Mouse (Mus musculus) frontal cortex, postnatal 14 days (tissue): ENCODE measurements around the gene Hdgfl2.
"Not testable (repeated sequence)": the region's sequence is repeated elsewhere in the genome, so short reads cannot be mapped to it uniquely, and the experiment has no call there.

Experiments
- DNase-seq, 2 experiments: peaks; one replicate each; pipeline ENCODE4 v3.0.0; 2022; ENCODE audit warnings: low spot score in 2 of 2

The Hdgfl2 gene

DNA sequence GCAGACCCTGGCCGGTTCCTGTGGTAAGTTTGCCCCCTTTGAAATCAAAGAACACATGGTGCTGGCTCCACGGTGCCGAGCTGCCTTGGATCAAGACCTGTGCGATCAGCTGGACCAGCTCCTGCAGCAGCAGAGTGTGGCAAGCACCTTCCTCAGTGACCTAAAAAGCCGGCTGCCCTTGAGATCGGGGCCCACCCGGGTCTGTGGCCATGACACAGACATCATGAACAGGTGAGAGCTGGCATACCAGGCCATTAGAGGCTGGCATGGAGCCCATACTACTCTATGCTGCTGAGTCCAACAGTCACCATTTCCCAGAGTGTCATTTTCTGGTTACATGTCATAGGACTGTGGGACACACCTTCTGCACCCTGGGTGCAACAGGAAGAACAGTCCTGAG, 17.4 kb upstream of the Hdgfl2 start:
- no peak for DNase-seq

- not testable (repeated sequence) for DNase-seq
Measured at GRCm38 (mm10) chr17:56065715-56066114, 13.7 kb upstream of the Hdgfl2 start.

- DNase-seq: no peak
Measured at GRCm38 (mm10) chr17:56066451-56066850, 13.0 kb upstream of the Hdgfl2 start.

DNA sequence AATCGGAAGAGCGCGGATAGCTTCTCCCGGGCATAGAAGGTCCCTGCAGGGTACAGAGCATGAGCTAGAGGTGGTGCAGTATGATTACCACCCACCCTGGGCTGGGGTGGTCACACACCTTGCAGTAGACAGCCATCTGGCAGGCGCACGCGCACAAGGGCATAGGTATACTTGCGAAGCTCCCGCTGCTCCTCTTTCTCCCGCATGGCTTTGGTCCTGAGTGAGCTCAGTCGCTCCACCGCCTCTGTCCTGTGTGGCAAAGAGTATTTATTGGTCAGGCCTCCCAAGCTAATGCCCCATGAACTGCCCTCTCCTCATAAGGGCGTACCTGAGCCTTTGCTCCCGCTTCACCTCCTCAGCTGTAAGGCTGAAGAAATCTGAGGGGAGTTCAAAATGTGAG, 10.4 kb upstream of the Hdgfl2 start:
- no peak for DNase-seq

GRCm38 (mm10) chr17:56071126-56071525, 8.3 kb upstream of the Hdgfl2 start:
- no peak for DNase-seq

DNA sequence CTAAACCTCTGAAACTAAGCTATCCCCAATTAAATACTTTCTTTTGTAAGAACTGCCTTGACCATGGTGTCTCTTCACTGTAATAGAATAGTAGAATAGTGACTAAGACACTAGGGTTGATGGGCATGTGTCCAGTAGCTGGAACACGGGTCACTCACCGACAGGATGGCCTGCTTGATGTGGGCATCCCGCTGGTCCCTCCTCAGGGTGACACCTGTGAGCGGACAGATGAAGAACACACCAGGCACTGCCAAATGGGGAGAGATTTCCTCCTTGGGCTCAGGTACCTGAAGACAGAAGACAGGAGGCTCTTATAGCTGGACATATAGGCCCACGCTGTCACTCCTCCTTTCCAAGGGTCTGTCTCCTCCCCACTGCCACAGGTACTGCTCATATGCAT, 7.2 kb upstream of the Hdgfl2 start:
- DNase-seq: no peak

- peak; percentile 64 to 66 for DNase-seq
Measured at GRCm38 (mm10) chr17:56074097-56074826, 5.2 kb upstream of the Hdgfl2 start.

DNA sequence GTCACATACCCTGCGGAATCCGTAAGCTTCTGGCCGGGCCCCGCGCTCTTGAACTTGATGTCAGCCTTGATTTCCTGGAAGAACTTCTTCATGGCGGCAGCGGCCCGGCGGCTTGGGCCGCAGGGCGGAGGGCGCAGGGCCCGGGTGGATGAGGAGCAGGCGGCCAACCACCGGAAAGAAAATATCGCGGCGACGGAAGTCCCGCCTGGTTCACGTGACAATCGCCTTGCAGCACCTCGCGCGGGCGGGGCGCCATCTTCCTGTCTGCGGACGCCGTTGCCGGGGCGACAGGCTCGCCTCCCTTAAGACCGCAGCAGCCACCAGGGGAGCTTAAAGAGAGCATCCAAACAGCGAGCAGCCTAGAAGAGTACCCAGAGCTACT, 4.6 kb upstream of the Hdgfl2 start, which contains the start of gene Ubxn6:
Ubxn6 (minus strand) TSS at position 202 of the 382 bp plus-strand sequence.
- peak; percentile 95 to 97 for DNase-seq

DNA sequence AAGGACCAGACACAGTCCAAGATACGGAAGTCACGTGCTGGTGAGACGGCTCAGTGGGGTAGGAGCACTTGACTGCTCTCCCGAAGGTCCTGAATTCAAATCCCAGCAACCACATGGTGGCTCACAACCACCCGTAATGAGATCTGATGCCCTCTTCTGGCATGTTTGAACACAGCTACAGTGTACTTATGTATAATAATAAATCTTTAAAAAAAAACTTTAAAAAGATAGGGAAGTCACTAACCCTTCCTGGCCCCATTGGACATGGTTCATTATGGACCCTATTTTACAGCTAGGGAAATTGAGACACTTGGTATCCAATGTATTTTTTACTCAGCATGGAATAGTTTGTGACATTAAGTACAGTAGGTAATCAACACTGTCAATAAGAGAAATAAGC, 1.9 kb upstream of the Hdgfl2 start:
- DNase-seq: no peak

DNA sequence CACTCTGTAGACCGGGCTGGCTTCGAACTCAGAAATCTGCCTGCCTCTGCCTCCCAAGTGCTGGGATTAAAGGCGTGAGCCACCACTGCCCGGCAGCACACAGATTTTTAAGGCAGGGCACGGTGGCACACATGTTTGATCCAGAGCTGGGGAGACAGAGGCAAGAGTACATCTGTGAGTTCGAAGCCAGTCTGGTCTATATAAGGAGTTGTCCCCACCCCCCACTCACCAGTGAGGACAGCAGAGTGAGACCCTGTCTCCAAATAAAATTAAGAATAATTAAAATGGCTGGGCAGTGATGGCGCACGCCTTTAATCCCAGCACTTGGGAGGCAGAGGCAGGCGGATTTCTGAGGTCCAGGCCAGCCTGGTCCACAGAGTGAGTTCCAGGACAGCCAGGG, 1.1 kb upstream of the Hdgfl2 start:
- DNase-seq: not testable (repeated sequence)

DNA sequence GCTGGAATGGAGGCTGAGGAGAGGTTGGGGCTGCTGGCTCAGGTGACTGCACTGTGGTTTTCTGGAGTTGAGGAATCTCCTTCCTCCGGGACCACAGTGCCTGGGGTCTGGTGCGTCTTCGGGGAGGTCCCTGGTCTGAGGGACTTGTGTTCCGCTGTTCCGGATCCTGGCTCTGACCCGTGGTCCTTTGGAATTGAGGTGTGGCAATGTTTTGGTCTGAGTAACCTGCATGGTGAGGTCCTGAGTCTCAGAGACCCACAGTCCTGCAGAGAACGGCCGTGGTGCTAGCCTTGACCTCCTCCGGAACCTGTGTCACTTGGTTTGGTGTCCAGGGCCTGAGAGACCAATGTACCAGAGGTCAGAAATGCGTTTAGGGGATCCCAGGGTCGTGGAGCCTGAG, 487 bp downstream of the Hdgfl2 start:
- no peak for DNase-seq

GRCm38 (mm10) chr17:56080781-56081585, 1.5 kb downstream of the Hdgfl2 start:
- DNase-seq: peak; percentile 50 to 60

- no peak for DNase-seq
Measured at GRCm38 (mm10) chr17:56092312-56092711, 12.9 kb downstream of the Hdgfl2 start.

DNA sequence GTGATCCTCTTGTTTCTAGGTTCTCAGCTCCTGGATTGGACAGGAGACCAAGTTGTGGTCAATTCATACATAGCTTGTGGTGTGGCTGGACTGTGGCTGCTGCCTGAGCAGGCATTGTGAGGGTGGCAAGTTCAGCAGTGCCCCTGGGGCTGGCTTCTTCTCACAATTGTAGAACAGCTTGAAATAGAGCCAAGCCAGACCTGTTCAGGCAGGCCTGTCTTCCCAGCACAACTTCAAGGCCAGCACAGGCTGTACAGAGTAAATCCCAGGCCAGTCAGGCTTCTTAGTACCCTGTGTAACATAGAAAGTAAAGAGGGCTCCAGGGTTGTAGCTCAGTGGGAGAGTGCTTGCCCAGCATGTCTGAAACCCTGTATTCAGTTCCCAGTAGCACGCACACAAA, 13.4 kb downstream of the Hdgfl2 start:
- DNase-seq: no peak

- no peak for DNase-seq
Measured at GRCm38 (mm10) chr17:56096883-56097282, 17.4 kb downstream of the Hdgfl2 start.

DNA sequence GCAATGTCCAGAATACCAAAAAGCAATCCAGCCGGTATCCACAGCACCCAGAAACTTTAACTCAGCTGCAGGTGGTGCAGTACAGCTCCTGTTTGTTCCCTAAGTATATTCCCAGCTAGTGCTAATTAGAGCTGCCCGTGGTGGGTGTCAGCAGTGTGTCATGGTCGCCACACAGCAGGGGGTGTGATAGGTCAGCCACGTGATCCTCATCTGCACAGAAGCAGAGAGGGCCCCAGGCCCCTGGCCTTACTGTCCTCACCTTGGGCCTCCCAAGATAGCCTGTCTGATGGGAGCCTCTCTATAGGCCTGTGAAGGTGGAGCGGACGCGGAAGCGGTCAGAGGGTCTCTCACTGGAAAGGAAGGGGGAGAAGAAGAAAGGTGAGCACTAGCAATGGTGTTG, 18.7 kb downstream of the Hdgfl2 start:
- DNase-seq: no peak

DNA sequence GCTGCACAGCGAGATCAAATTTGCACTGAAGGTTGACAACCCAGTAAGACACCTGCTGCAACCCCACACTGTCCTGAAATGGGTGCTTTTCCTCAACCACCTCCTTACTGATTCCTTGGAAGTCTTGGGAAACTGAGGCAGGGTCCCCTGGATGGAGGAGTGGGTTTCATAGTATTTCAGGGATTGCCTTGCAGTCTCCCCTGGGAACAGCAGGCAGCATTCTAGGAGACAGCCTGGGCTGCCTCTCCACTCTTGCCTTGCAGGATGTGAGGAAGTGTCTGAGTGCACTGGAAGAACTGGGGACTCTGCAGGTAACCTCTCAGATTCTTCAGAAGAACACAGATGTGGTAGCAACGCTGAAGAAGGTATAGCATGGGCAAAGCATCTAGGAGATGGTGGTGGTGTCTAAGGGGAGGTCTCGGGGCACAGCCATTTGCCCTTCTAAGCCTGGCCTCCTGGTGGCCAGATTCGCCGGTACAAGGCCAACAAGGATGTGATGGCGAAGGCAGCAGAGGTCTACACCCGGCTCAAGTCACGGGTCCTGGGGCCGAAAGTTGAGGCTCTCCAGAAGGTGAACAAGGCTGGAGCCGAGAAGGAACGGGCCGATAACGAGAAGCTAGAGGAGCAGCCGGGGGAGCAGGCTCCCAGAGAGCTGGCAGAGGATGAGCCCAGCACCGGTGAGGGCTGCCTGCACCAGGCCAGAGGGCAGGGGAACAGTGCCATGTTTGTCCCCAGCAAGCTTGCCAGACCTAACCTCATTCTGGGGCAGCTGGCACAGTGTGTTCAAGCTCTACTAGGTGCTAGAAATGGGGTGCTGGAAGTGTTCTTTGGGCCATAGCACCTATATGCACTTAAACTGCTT, 19.5 kb downstream of the Hdgfl2 start:
- no peak for DNase-seq

GRCm38 (mm10) chr17:56100811-56101210, 21.4 kb downstream of the Hdgfl2 start:
- no peak for DNase-seq

- DNase-seq: no peak
Measured at GRCm38 (mm10) chr17:56102158-56102557, 22.7 kb downstream of the Hdgfl2 start.

GRCm38 (mm10) chr17:56102927-56103326, 23.5 kb downstream of the Hdgfl2 start:
- no peak for DNase-seq

DNA sequence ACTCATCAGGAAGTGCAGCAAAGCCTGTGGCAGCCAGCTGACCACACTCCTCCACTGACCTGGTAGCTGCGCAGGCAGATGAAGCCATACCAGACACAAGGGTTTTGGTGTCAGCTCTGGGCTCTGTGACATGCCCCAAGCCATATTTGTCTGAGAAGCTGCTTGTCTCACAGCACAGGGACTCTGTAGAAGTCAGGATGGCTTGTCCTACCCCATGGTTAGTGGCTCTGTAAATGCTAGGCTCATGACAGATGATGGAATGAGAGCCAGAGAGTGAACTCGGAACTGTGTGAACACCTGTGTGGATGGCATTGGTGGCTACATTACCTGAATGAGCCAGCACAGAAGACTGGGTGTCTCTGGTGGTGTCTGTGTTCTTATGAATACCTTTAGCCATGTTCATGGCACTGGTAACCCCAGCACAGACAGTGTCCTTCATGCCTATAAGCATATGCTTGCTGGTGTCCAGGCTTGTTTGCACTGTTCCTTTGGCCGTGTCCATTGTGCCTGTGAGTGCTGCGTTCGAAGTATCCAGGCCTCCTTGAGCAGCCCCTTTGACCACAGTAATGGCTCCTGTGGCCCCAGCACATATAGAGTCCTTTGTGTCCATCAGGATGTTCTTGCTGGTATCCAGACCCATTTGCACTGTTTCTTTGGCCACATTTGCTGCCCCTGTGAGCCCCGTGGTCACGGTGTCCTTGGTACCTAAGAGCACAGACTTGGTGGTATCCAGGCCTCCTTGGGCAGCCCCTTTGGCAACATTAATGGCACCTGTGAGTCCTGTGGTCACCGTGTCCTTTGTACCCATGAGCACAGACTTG, 24.2 kb downstream of the Hdgfl2 start:
- no peak for DNase-seq
